ENCODE assay signal across 8 mouse cellular contexts in genomic region chr19:46328081-46329030, GRCm38 (mm10). TPM values are rescaled to one million over a fixed set of nuclear protein-coding genes. Genes with fewer than 3 reads are reported as not detected.
DNase-seq lines count a peak whose midpoint lies in the region; ATAC-seq and TF ChIP-seq lines count a peak whose summit lies in the region.

TSS of gene Fbxl15 (plus strand) at chr19:46328184.

- no peaks in the 10 kb centered on the region for H3K9me3 ChIP-seq in heart, embryonic 11.5 days (replicated peaks; ENCODE audit: control insufficient read depth, low read length)
- H3K9me3 ChIP-seq in kidney, embryonic 16.5 days (ENCODE audit: low read length): no peaks in the 10 kb centered on the region

- TF ChIP-seq CTCF in liver, adult 2 months (IDR thresholded peaks at IDR 0.05; ENCODE audit: low read depth, low read length): no peak

- peak within 1 kb of the TSS; percentile 99 for H3K4me2 ChIP-seq in heart, embryonic 11.5 days
- H3K4me2 ChIP-seq in kidney, embryonic 16.5 days (replicated peaks; ENCODE audit: low read depth, low read length): peak within 1 kb of the TSS; percentile 99
- H3K4me2 ChIP-seq in myocyte (ENCODE audit: low read depth): peak within 1 kb of the TSS; percentile 87

- H3ac ChIP-seq in myocyte (ENCODE audit: control insufficient read depth, insufficient read length): peak within 1 kb of the TSS; percentile 27

- peak; percentile 31 for TF ChIP-seq POLR2A in liver, adult 2 months (IDR thresholded peaks at IDR 0.05; ENCODE audit: extremely low read depth, insufficient read depth, low read length)
- peak; percentile 81 for TF ChIP-seq POLR2A in myocyte (IDR thresholded peaks at IDR 0.05; ENCODE audit: insufficient read length, low read depth)

- H3K9ac ChIP-seq in heart, embryonic 11.5 days (ENCODE audit: low read depth, low read length): peak within 1 kb of the TSS; percentile 73
- peak within 1 kb of the TSS; percentile 80 for H3K9ac ChIP-seq in kidney, embryonic 16.5 days (replicated peaks; ENCODE audit: low read length)
- H3K9ac ChIP-seq in liver, adult 2 months (ENCODE audit: low read depth, low read length): peak within 1 kb of the TSS; percentile 75

- WGBS in heart, embryonic 11.5 days (ENCODE audit: insufficient replicate concordance): under 1% methylated on average over 78 of the region's 81 CpGs
- WGBS in kidney, embryonic 16.5 days: under 1% methylated on average over 78 of the region's 81 CpGs
- WGBS in liver, adult 2 months: under 1% methylated on average over 81 of the region's 81 CpGs

- peak; percentile 86 for ATAC-seq in erythroblast, adult 5-6 weeks (replicated peaks; ENCODE audit: low FRiP score, poor library complexity, severe bottlenecking)
- ATAC-seq in heart, embryonic 11.5 days (replicated peaks; ENCODE audit: insufficient number of reproducible peaks, low FRiP score, low TSS enrichment): peak; percentile 85
- peak; percentile 92 for ATAC-seq in kidney, embryonic 16.5 days (ENCODE audit: low FRiP score, low TSS enrichment)

- H3K79me2 ChIP-seq in liver, adult 2 months (ENCODE audit: control insufficient read depth, insufficient read depth, low read length): no peaks in the 10 kb centered on the region
- H3K79me2 ChIP-seq in myocyte (ENCODE audit: control insufficient read depth, insufficient read depth): no peaks in the 10 kb centered on the region

- H3K4me3 ChIP-seq in heart, embryonic 11.5 days (ENCODE audit: low read depth, low read length): peak within 1 kb of the TSS; percentile 64
- peak within 1 kb of the TSS; percentile 72 for H3K4me3 ChIP-seq in kidney, embryonic 16.5 days (ENCODE audit: low read length)
- H3K4me3 ChIP-seq in liver, adult 2 months (ENCODE audit: insufficient read depth, low read depth, low read length): peak within 1 kb of the TSS; percentile 69
- peak within 1 kb of the TSS; percentile 77 for H3K4me3 ChIP-seq in myocyte

- peaks cover 3% of the 10 kb centered on the region; the same call in 1 of the 2 replicates for H3K36me3 ChIP-seq in heart, embryonic 11.5 days (ENCODE audit: control insufficient read depth, insufficient read depth, low read length)
- H3K36me3 ChIP-seq in kidney, embryonic 16.5 days (ENCODE audit: insufficient read depth, low read length): peaks cover 15% of the 10 kb centered on the region
- H3K36me3 ChIP-seq in liver, adult 2 months (ENCODE audit: control insufficient read depth, insufficient read depth, low read length): no peaks in the 10 kb centered on the region
- H3K36me3 ChIP-seq in myocyte (ENCODE audit: control insufficient read depth, insufficient read depth): no peaks in the 10 kb centered on the region
- H3K36me3 ChIP-seq in splenic B cell, adult 2 months (ENCODE audit: control insufficient read depth, insufficient read depth, low read length, poor library complexity, severe bottlenecking): no peaks in the 10 kb centered on the region; the same call in 1 of the 2 replicates

- peaks cover 16% of the 10 kb centered on the region for H3K4me1 ChIP-seq in heart, embryonic 11.5 days (ENCODE audit: control insufficient read depth, insufficient read depth, low read length)
- H3K4me1 ChIP-seq in kidney, embryonic 16.5 days (ENCODE audit: insufficient read depth, low read length): peaks cover 25% of the 10 kb centered on the region
- H3K4me1 ChIP-seq in liver, adult 2 months (ENCODE audit: control insufficient read depth, insufficient read depth, low read length): peaks cover 9% of the 10 kb centered on the region

- H3K27me3 ChIP-seq in heart, embryonic 11.5 days (ENCODE audit: control insufficient read depth, insufficient read depth, low read length): peaks cover 42% of the 10 kb centered on the region
- peaks cover 41% of the 10 kb centered on the region for H3K27me3 ChIP-seq in kidney, embryonic 16.5 days (ENCODE audit: insufficient read depth, low read length)
- peaks cover 3% of the 10 kb centered on the region; the same call in 1 of the 2 replicates for H3K27me3 ChIP-seq in liver, adult 2 months (ENCODE audit: control insufficient read depth, insufficient read depth, low read length)
- H3K27me3 ChIP-seq in myocyte (ENCODE audit: control insufficient read depth, insufficient read depth, insufficient read length): peaks cover 14% of the 10 kb centered on the region
- no peaks in the 10 kb centered on the region for H3K27me3 ChIP-seq in splenic B cell, adult 2 months (ENCODE audit: control insufficient read depth, insufficient read depth, low read length, poor library complexity, severe bottlenecking)

- peak; percentile 87 to 91 for DNase-seq in B cell, adult 2 months
- peak; percentile 98 for DNase-seq in brain, adult 2 months (ENCODE audit: low read depth, low spot score)
- peak; percentile 83 for DNase-seq in liver, adult 2 months (ENCODE audit: extremely low read depth, low read depth, low spot score)
- DNase-seq in splenic B cell, adult 2 months (ENCODE audit: low read depth, low spot score): peak; percentile 94

- H3K27ac ChIP-seq in heart, embryonic 11.5 days (ENCODE audit: low read depth, low read length): peak within 1 kb of the TSS; percentile 60
- H3K27ac ChIP-seq in kidney, embryonic 16.5 days (ENCODE audit: low read length): peak within 1 kb of the TSS; percentile 94
- peak within 1 kb of the TSS; percentile 70 for H3K27ac ChIP-seq in liver, adult 2 months (replicated peaks; ENCODE audit: insufficient read depth, low read depth, low read length)

TF ChIP-seq in myocyte, 11 proteins besides CTCF, POLR2A, EP300 and RAD21:
- TF ChIP-seq MAX (IDR thresholded peaks at IDR 0.05; ENCODE audit: low read depth): no peak
- no peak for TF ChIP-seq USF1 (IDR thresholded peaks at IDR 0.05; ENCODE audit: low read depth)
- TF ChIP-seq E2F4 (IDR thresholded peaks at IDR 0.05; ENCODE audit: insufficient read depth): no peak
- peak; percentile 73 for TF ChIP-seq POLR2AphosphoS2 (IDR thresholded peaks at IDR 0.05; ENCODE audit: insufficient read length, low read depth)
- no peak for TF ChIP-seq REST (IDR thresholded peaks at IDR 0.05; ENCODE audit: insufficient read depth, insufficient read length)
- TF ChIP-seq MYOG (IDR thresholded peaks at IDR 0.05; ENCODE audit: control insufficient read depth in 1 of 3, insufficient read depth in 1 of 3, insufficient read length in 2 of 3, low read depth in 2 of 3): peak in 2 of 3 experiments; percentile 43 to 66
- no peak for TF ChIP-seq TCF12 (IDR thresholded peaks at IDR 0.05; ENCODE audit: insufficient read depth, poor library complexity, severe bottlenecking)
- no peak for TF ChIP-seq CEBPB (IDR thresholded peaks at IDR 0.05; ENCODE audit: insufficient read depth, poor library complexity, severe bottlenecking)
- TF ChIP-seq MYOD1 (IDR thresholded peaks at IDR 0.05; ENCODE audit: control insufficient read depth in 1 of 3, insufficient read length in 2 of 3, low read depth in 2 of 3): peak in 2 of 3 experiments; percentile 37 to 75
- no peak for TF ChIP-seq SRF (IDR thresholded peaks at IDR 0.05; ENCODE audit: control insufficient read depth, insufficient read length, low read depth)

RNA-seq across cellular contexts. Expression of gene Fbxl15, which starts in this region (rescaled TPM):
- not detected in 2 replicates for total RNA-seq in erythroblast, adult 5-6 weeks (2015; ENCODE audit: low replicate concordance)
- not detected in 2 replicates for total RNA-seq in erythroblast, adult 5-6 weeks (2017; ENCODE audit: low replicate concordance)
- 9.6 and 9.7 TPM in 2 replicates for polyA plus RNA-seq in heart, embryonic 11.5 days (2014; fragmentation: Nextera tagmentation; extraction: Ambion mirVana)
- polyA plus RNA-seq in kidney, embryonic 16.5 days (2015; fragmentation: Nextera tagmentation; extraction: Ambion mirVana): 22.4 and 26.0 TPM in 2 replicates
- total RNA-seq in liver, adult 2 months (2014; rRNA removed): 6.2 and 6.4 TPM in 2 replicates
- polyA plus RNA-seq in liver, adult 2 months (2012; rRNA removed): 15.1 and 22.6 TPM in 2 replicates
- 15.3 TPM for polyA plus RNA-seq in myocyte (2012; fragmentation: generic; extraction: Trizol)

Comparison
In these comparisons a context has a peak if more than half of its experiments do, and no peak if none do; other contexts are left out.
1. Peak in every context shown above with its lines: DNase-seq, ATAC-seq, H3K4me3 ChIP-seq and H3K27ac ChIP-seq.
2. Peak in ATAC-seq in erythroblast, adult 5-6 weeks; RNA of the gene not detected or under 1 TPM.